Mouse (Mus musculus) limb, embryonic 12.5 days (tissue): ENCODE measurements at regions not wholly inside any gene's neighbourhood (a gene's known extent, or its start where the extent isn't known, plus 50 kb on each side); places are given as distances from the start of the nearest gene placed in this dataset.

ENCODE experiments used
- ATAC-seq: fragments of 200-750 bp; cut with Nextera tagmentation; 2 replicates; pipeline ENCODE4 v1.8.0; 2017; ENCODE audit warnings: low read depth, moderate TSS enrichment; ENCODE audit not compliant: insufficient number of reproducible peaks, insufficient read depth, low FRiP score, low TSS enrichment
- H3K27ac ChIP-seq: fragments of 300-500 bp; sonication (generic); 2 replicates; pipeline ENCODE4 v1.5.1; 2016; ENCODE audit warnings: mild to moderate bottlenecking, moderate library complexity
- H3K27me3 ChIP-seq: fragments of 300-500 bp; sonication (generic); 2 replicates; pipeline ENCODE4 v1.6.1; 2016; ENCODE audit warnings: mild to moderate bottlenecking, moderate library complexity
- H3K36me3 ChIP-seq: fragments of 300-500 bp; sonication (generic); 2 replicates; pipeline ENCODE4 v1.6.1; 2016; ENCODE audit warnings: mild to moderate bottlenecking, moderate library complexity
- H3K4me1 ChIP-seq: fragments of 300-500 bp; sonication (generic); replicated peaks from 2 replicates; pipeline ENCODE4 v1.6.1; 2016
- H3K4me2 ChIP-seq: fragments of 300-500 bp; sonication (generic); 2 replicates; pipeline ENCODE4 v1.6.1; 2016; ENCODE audit warnings: mild to moderate bottlenecking, moderate library complexity
- H3K4me3 ChIP-seq: fragments of 300-500 bp; sonication (generic); replicated peaks from 2 replicates; pipeline ENCODE4 v1.5.1; 2016; ENCODE audit warnings: mild to moderate bottlenecking
- H3K9ac ChIP-seq: fragments of 300-500 bp; sonication (generic); replicated peaks from 2 replicates; pipeline ENCODE4 v1.6.1; 2016; ENCODE audit warnings: mild to moderate bottlenecking, moderate library complexity
- H3K9me3 ChIP-seq: fragments of 300-500 bp; sonication (generic); 2 replicates; pipeline ENCODE4 v1.6.1; 2016; ENCODE audit warnings: mild to moderate bottlenecking, moderate library complexity
- WGBS: fragments of 180-500 bp; shearing (Covaris S2); methylation state at CpG from one replicate; pipeline ENCODE4 v1.1.7; 2016; 5-methylcytosine and 5-hydroxymethylcytosine counted together

DNA sequence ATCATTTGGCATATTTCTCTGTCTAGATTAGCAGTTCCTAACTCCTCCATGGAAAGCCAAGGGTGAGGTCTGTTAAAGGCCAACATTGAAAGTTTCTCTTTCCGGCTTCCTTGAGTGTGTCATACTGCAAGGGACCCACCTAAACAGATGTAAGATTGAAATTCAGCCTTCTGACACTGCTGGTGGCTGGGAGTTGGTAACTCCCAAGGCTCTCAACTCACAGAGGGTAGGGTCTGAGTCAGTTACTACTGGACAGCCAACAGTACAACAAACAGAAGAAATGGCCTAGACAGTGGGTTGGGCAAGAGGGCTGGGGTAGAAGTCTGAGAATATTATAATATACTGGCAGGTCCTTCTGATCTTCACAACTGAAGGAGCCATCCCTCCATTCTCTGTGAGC is 193.7 kb upstream of the Ppp2r3a start:
- H3K4me3 ChIP-seq, result no peak overlapping the region
- no peaks in the 10 kb centered on the region for H3K9me3 ChIP-seq
- WGBS, result 89% methylated on average over 1 of the region's 1 CpGs
- H3K9ac ChIP-seq, result no peak overlapping the region
- H3K4me1 ChIP-seq, result no peaks in the 10 kb centered on the region; the same call in 1 of the 2 replicates
- no peak overlapping the region for H3K4me2 ChIP-seq
- no peaks in the 10 kb centered on the region for H3K36me3 ChIP-seq
- ATAC-seq, result no peak
- no peaks in the 10 kb centered on the region for H3K27me3 ChIP-seq
- no peak overlapping the region for H3K27ac ChIP-seq

DNA sequence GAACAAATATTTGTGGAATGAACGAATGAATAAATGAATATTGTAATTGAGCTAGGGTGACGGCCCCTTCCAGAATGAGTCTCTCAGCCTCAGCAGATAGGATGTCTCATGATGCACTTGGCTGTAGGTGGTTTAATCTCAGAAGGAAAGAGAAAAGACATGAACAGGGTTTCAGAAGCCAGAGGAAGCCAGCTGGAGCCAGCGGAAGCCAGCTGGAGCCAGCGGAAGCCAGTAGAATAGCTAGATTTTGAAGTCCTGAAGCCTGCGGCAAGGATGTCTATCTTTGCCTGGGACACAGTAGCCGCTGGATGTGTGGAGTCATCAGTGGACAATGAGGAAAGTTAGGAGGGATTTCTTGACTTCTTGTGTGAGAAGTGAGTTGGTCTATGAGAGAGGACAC is 188.3 kb upstream of the Ppp2r3a start:
- no peak for ATAC-seq
- 90% methylated on average over 6 of the region's 6 CpGs for WGBS
- Histone ChIP-seq H3K9ac (no peak overlapping the region), H3K36me3 (no peaks in the 10 kb centered on the region), H3K27ac (no peak overlapping the region), H3K9me3 (no peaks in the 10 kb centered on the region), H3K4me1 (no peaks in the 10 kb centered on the region), H3K27me3 (no peaks in the 10 kb centered on the region; the same call in 1 of the 2 replicates), H3K4me2 (no peak overlapping the region), H3K4me3 (no peak overlapping the region)

DNA sequence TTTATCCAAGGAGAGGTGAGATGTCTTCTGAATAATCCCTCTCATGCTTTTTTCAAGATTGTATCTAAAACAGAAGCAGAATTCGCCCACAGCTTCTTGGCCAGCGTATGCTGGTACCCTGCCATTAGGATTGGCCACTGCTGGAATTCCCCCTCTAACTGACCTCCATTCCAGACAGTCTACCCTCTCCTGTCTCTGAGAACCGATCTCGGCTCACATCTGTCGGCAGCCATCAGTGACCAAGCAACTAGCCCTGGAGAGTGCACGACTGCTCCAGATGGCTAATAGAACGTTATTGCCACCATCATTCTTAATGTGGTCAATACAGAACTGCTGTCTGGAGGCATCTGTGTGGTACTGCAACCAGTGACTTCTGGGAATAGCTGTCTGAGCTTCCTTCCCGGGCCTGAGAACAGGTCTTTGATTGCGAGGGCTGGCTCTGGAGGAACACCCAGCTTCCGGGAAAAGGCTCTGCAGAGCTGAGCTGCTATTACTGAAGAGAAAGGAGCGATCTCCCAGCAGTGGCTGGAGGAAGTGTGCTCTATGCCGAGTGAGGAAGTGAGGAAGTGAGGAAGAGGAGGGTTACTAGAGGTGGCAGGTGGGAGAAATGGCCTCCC is 187.1 kb upstream of the Ppp2r3a start:
- Histone ChIP-seq H3K27me3 (no peaks in the 10 kb centered on the region; the same call in 1 of the 2 replicates), H3K4me2 (no peak overlapping the region), H3K4me1 (no peaks in the 10 kb centered on the region), H3K27ac (no peak overlapping the region), H3K36me3 (no peaks in the 10 kb centered on the region), H3K4me3 (no peak overlapping the region), H3K9me3 (no peaks in the 10 kb centered on the region), H3K9ac (no peak overlapping the region)
- no peak for ATAC-seq
- 47% methylated on average over 12 of the region's 12 CpGs for WGBS

DNA sequence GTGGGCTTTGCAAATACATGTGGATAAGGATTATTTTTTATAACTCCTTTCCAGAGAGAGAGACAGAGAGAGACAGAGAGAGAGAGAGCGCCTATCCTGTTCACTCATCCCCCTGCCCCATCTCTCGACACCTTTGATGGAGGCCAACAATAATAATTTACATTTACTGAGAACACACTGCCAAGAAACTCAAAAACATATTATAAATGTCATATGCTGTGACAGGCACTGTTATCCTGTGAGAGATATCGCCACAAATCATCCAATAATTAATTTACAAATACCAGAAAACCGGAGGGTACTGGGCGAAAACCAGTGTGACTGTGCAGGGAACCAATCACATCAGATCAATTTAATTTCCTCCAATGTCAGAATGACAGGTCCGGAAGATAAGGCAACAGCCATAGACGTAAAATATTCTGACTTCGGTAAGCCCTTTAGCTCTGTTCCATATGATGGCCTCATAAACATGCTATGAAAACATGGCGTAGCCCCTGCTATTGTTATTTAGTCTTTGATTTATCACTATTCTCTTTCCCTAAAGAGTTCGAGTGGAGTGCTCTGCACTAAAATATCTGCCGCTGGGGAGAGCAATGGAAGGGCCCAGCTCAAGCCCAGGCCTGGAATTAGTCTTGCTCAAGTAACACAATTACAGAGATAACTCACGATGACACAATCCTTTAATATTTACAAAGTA is 173.5 kb upstream of the Ppp2r3a start:
- Histone ChIP-seq H3K4me1 (peaks cover 26% of the 10 kb centered on the region), H3K9ac (no peak overlapping the region), H3K4me2 (no peak overlapping the region), H3K9me3 (no peaks in the 10 kb centered on the region), H3K36me3 (no peaks in the 10 kb centered on the region), H3K4me3 (no peak overlapping the region), H3K27me3 (no peaks in the 10 kb centered on the region), H3K27ac (no peak overlapping the region)
- WGBS, result 81% methylated on average over 12 of the region's 12 CpGs
- ATAC-seq, result no peak

DNA sequence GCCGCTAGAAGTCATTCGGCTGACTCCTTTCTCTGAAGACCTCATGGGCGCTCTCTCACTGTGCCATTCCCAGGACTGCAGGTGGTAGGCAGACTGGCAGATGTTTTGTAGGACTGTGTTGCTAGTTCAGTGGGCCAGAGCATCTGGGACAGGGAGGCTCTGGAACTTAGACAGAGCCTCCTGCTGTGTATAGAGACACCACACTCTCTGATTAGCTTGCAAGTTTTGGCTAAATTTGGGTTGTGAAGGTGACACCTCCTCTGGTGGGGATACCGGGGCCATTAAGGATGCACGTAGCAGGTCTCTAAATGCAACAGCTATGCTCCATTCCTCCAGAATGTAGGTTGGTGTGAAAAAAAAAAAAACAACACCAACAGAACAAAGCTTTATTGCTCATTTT is 171.4 kb upstream of the Ppp2r3a start:
- Histone ChIP-seq H3K4me3 (no peak overlapping the region), H3K9me3 (no peaks in the 10 kb centered on the region), H3K4me1 (peaks cover 26% of the 10 kb centered on the region), H3K27me3 (no peaks in the 10 kb centered on the region), H3K9ac (no peak overlapping the region), H3K36me3 (no peaks in the 10 kb centered on the region), H3K27ac (no peak overlapping the region), H3K4me2 (no peak overlapping the region)
- 50% methylated on average over 5 of the region's 5 CpGs for WGBS
- no peak for ATAC-seq

DNA sequence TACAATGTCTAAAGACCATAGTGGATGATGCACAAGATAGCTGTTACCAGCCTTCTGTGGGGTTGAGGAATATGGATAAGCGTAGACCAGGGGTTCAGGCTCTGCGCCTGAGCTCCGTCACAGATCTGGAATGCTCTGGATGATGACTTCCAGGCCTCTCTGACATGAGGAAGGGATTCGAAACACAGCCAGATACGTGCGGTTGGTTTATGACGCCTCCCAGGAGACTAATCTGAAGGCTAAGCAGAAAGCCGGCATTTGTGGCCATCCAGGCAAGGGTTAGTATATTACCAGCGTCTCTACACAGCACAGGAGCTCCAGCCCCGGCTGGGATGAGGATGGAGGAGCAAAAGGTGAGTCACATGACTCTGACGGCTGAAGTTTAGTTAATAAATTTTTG is 170.4 kb upstream of the Ppp2r3a start:
- no peaks in the 10 kb centered on the region for H3K36me3 ChIP-seq
- H3K4me1 ChIP-seq, result peaks cover 26% of the 10 kb centered on the region
- H3K4me2 ChIP-seq, result 0 out of 2 replicates have a peak overlapping the region, but pooled peaks have one; percentile 2
- no peak overlapping the region for H3K27ac ChIP-seq
- H3K4me3 ChIP-seq, result no peak overlapping the region
- no peaks in the 10 kb centered on the region for H3K9me3 ChIP-seq
- H3K27me3 ChIP-seq, result no peaks in the 10 kb centered on the region
- no peak overlapping the region for H3K9ac ChIP-seq
- WGBS, result 34% methylated on average over 11 of the region's 11 CpGs
- ATAC-seq, result peak; percentile 85

DNA sequence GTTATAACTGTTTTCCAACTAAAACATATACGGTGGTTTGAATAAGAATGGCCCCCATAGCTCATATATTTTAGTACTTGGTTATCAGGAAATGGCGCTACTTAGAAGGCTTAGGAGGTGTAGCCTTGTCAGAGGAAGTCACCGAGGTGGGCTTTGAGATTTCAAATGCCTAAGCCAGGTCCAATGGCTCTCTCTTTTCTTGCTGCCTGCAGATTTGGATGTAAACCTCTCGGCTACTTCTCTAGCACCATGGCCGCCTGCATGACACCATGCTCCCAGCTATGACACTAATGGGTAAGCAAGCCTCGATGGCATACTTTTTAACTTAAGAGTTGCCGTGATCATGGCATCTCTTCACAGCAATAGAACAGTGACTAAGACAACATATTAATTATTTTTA is 169.5 kb upstream of the Ppp2r3a start:
- WGBS, result 90% methylated on average over 7 of the region's 7 CpGs
- no peaks in the 10 kb centered on the region for H3K36me3 ChIP-seq
- no peaks in the 10 kb centered on the region for H3K27me3 ChIP-seq
- no peak overlapping the region for H3K4me2 ChIP-seq
- ATAC-seq, result no peak
- no peak overlapping the region for H3K9ac ChIP-seq
- no peak overlapping the region for H3K4me3 ChIP-seq
- H3K9me3 ChIP-seq, result no peaks in the 10 kb centered on the region
- peaks cover 26% of the 10 kb centered on the region for H3K4me1 ChIP-seq
- no peak overlapping the region for H3K27ac ChIP-seq

DNA sequence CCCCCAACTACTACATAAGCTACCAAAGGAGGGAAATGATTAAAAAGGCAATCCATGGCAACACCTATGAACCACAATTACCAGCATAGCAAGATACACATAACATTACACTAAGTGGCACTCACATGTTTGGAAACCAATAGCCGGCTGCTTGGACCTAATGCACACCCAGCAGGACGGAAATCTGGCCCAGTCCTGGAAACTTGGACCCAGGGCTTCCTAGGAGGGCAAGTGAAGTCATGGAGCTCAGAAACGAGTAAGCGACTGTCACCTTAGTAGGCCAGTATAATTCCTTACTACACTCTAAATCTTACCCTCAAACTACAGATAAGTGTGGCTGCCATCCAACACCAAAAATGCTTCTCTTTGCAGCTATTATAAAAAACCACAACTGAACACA is 168.6 kb upstream of the Ppp2r3a start:
- no peak overlapping the region for H3K27ac ChIP-seq
- 88% methylated on average over 4 of the region's 4 CpGs for WGBS
- H3K4me1 ChIP-seq, result peaks cover 26% of the 10 kb centered on the region
- no peaks in the 10 kb centered on the region for H3K9me3 ChIP-seq
- H3K27me3 ChIP-seq, result no peaks in the 10 kb centered on the region
- no peak for ATAC-seq
- no peak overlapping the region for H3K4me2 ChIP-seq
- no peak overlapping the region for H3K9ac ChIP-seq
- H3K4me3 ChIP-seq, result no peak overlapping the region
- no peaks in the 10 kb centered on the region for H3K36me3 ChIP-seq

DNA sequence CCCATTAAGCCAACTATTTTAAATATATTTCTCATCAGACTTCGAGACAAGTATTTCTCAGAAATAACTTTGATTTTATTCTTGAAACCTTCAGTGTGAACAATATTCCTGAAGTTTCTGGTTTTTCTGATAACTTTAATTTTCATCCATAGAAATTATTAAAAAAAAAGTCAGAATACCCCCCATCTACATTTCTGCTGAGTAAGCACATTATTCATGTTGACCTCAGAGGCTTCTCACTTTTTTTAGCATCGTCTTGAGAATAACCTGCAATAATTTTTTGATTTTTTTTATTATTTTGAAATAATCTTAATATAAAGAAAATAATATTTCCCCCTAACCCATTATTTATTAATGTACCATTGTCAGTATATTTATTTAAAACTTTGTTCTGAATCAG is 166.1 kb upstream of the Ppp2r3a start:
- H3K4me3 ChIP-seq, result no peak overlapping the region
- ATAC-seq, result no peak
- H3K9ac ChIP-seq, result no peak overlapping the region
- no peak overlapping the region for H3K4me2 ChIP-seq
- H3K36me3 ChIP-seq, result no peaks in the 10 kb centered on the region
- WGBS, result 81% methylated on average over 2 of the region's 2 CpGs
- no peak overlapping the region for H3K27ac ChIP-seq
- no peaks in the 10 kb centered on the region for H3K9me3 ChIP-seq
- H3K27me3 ChIP-seq, result no peaks in the 10 kb centered on the region
- H3K4me1 ChIP-seq, result peaks cover 12% of the 10 kb centered on the region; the same call in 1 of the 2 replicates

DNA sequence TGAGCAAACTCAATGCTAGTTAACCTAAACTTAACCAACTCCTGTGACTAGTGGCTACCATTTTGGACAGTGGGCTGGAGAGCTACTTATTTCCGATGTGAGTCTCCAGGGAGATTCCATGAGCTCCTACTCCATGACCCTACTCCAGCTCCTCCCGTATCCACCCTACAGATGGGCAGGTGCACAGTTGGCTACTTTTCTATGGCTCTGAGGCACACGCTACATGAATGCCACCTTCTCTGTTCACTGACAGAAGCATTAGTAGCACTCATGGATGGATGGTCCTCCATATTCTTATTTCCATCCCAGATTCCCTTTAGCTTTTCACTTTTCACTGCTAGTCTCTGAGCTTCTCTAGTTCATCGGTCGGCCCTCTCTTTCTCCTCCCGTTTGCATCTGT is 164.7 kb upstream of the Ppp2r3a start:
- Histone ChIP-seq H3K4me3 (no peak overlapping the region), H3K27ac (no peak overlapping the region), H3K9ac (no peak overlapping the region), H3K9me3 (no peaks in the 10 kb centered on the region), H3K4me2 (no peak overlapping the region), H3K4me1 (peaks cover 2% of the 10 kb centered on the region; the same call in 1 of the 2 replicates), H3K27me3 (no peaks in the 10 kb centered on the region), H3K36me3 (no peaks in the 10 kb centered on the region)
- 91% methylated on average over 6 of the region's 6 CpGs for WGBS
- no peak for ATAC-seq

DNA sequence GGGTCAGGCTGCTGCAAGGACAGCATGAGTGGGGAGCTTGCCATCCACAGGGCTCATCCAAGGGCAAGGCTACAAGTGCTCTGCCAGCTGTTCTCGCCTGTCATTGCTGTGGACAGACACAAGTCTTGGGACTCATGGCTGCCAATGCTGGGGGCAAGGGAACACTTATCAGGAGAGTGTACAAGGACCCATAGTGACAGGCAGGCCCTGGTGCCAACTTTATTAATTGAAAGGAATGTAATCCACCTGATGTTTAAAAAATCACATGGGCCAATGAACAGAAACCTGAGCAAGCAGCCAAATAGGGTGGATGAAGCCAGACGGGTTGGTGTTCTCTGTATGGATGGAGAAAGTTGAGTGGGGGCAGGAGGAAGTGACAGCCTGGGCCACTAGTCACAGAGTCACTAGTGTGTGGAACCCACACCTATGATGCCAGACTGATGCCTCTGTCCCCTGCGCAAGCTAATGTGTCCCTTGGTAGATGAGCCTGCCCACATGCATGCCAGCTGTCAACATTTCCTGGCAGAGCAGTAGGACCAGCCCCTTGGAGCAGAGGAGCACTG is 161.6 kb upstream of the Ppp2r3a start:
- Histone ChIP-seq H3K4me3 (no peak overlapping the region), H3K27me3 (no peaks in the 10 kb centered on the region), H3K36me3 (no peaks in the 10 kb centered on the region), H3K4me1 (peaks cover 16% of the 10 kb centered on the region; the same call in 1 of the 2 replicates), H3K9ac (no peak overlapping the region), H3K4me2 (no peak overlapping the region), H3K27ac (no peak overlapping the region), H3K9me3 (no peaks in the 10 kb centered on the region)
- 78% methylated on average over 3 of the region's 3 CpGs for WGBS
- ATAC-seq, result no peak
